Mouse (Mus musculus) myocyte (in vitro differentiated cells): ENCODE data around the gene Ube2f. TPM values are rescaled to one million over a fixed set of nuclear protein-coding genes. Genes with fewer than 3 reads are reported as not detected.

Source experiments
- H3K27me3 ChIP-seq: one replicate; pipeline ENCODE4 v1.6.1; 2011; ENCODE audit not compliant: control insufficient read depth, insufficient read depth, insufficient read length
- H3K36me3 ChIP-seq: one replicate; pipeline ENCODE4 v1.6.1; 2011; ENCODE audit not compliant: control insufficient read depth, insufficient read depth
- H3K4me2 ChIP-seq: one replicate; pipeline ENCODE4 v1.6.1; 2011; ENCODE audit warnings: low read depth, control low read depth
- H3K4me3 ChIP-seq: one replicate; pipeline ENCODE4 v1.5.1; 2011; ENCODE audit warnings: mild to moderate bottlenecking, control low read depth, moderate library complexity
- H3K79me2 ChIP-seq: one replicate; pipeline ENCODE4 v1.6.1; 2011; ENCODE audit not compliant: control insufficient read depth, insufficient read depth
- H3ac ChIP-seq: one replicate; pipeline ENCODE4 v1.6.1; 2011; ENCODE audit not compliant: control insufficient read depth, insufficient read length
- CEBPB ChIP-seq: IDR thresholded peaks from 2 replicates; pipeline ENCODE4 v1.6.1; 2011; ENCODE audit warnings: mild to moderate bottlenecking, moderate library complexity; ENCODE audit not compliant: poor library complexity, insufficient read depth, severe bottlenecking
- E2F4 ChIP-seq: IDR thresholded peaks from one replicate; pipeline ENCODE4 v1.6.1; 2011; ENCODE audit warnings: mild to moderate bottlenecking, control low read depth, moderate library complexity; ENCODE audit not compliant: insufficient read depth
- MAX ChIP-seq: IDR thresholded peaks from one replicate; pipeline ENCODE4 v1.6.1; 2011; ENCODE audit warnings: low read depth, mild to moderate bottlenecking, control low read depth
- MYOD1 ChIP-seq, 3 experiments: IDR thresholded peaks; one replicate each; pipeline ENCODE4 v1.6.1; 2011; ENCODE audit warnings: control low read depth in 2 of 3, low read depth in 2 of 3, mild to moderate bottlenecking in 2 of 3, moderate library complexity in 1 of 3; ENCODE audit not compliant: insufficient read length in 2 of 3, control insufficient read depth in 1 of 3
- MYOG ChIP-seq, 3 experiments: IDR thresholded peaks; one replicate each; pipeline ENCODE4 v1.6.1; 2011; ENCODE audit warnings: control low read depth in 2 of 3, low read depth in 2 of 3, mild to moderate bottlenecking in 2 of 3; ENCODE audit not compliant: insufficient read length in 2 of 3, control insufficient read depth in 1 of 3, insufficient read depth in 1 of 3
- POLR2A ChIP-seq: IDR thresholded peaks from one replicate; pipeline ENCODE4 v1.6.1; 2011; ENCODE audit warnings: low read depth, mild to moderate bottlenecking, control low read depth, moderate library complexity; ENCODE audit not compliant: insufficient read length
- POLR2AphosphoS2 ChIP-seq: IDR thresholded peaks from one replicate; pipeline ENCODE4 v1.6.1; 2011; ENCODE audit warnings: low read depth, control low read depth; ENCODE audit not compliant: insufficient read length
- REST ChIP-seq: IDR thresholded peaks from one replicate; pipeline ENCODE4 v1.6.1; 2011; ENCODE audit warnings: mild to moderate bottlenecking, control low read depth, moderate library complexity; ENCODE audit not compliant: insufficient read depth, insufficient read length
- SRF ChIP-seq: IDR thresholded peaks from one replicate; pipeline ENCODE4 v1.6.1; 2011; ENCODE audit warnings: low read depth; ENCODE audit not compliant: control insufficient read depth, insufficient read length
- TCF12 ChIP-seq: IDR thresholded peaks from one replicate; pipeline ENCODE4 v1.6.1; 2011; ENCODE audit warnings: mild to moderate bottlenecking, control low read depth; ENCODE audit not compliant: poor library complexity, insufficient read depth, severe bottlenecking
- TCF3 ChIP-seq: IDR thresholded peaks from one replicate; pipeline ENCODE4 v1.6.1; 2011; ENCODE audit warnings: low read depth, control low read depth; ENCODE audit not compliant: insufficient read length
- USF1 ChIP-seq: IDR thresholded peaks from one replicate; pipeline ENCODE4 v1.6.1; 2011; ENCODE audit warnings: low read depth, mild to moderate bottlenecking, control low read depth, moderate library complexity
- polyA plus RNA-seq: library from polyadenylated mRNA; unstranded; fragments of >200 nt; fragmentation: generic; extraction: Trizol; gene quantifications from one replicate; pipeline ENCODE4 v1.2.1, GENCODE M21; 2012; ENCODE audit warnings: missing spikeins

Ube2f gene
- polyA plus RNA-seq, 1 experiment, result 70.3 TPM

DNA sequence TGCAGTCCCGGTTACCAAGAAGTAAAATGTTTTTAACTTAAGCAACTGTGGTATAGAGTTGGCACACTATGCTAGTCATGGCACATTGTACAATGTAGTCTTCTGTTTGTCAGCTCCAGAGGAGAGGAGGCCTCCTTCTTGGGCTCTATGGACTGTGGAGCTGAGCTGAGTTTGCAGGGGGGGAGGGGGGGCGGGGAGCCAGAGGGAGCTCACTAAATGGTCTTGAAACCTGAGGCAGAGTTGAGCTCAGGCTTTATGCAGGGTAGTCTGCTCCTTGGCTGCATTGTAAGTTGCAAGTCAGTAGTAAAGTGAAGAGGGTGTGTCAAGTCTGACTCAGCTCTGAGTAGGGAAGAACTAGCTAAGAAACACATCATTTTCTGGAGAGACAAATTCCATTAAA is 22.2 kb downstream of the Ube2f start:
- TF ChIP-seq MYOD1 (IDR thresholded peaks at IDR 0.05; ENCODE audit: control insufficient read depth in 1 of 3, insufficient read length in 2 of 3, low read depth in 2 of 3) (no peak), E2F4 (no peak), SRF (no peak), POLR2AphosphoS2 (no peak), TCF3 (no peak), TCF12 (no peak), MAX (no peak), MYOG (IDR thresholded peaks at IDR 0.05; ENCODE audit: control insufficient read depth in 1 of 3, insufficient read depth in 1 of 3, insufficient read length in 2 of 3, low read depth in 2 of 3) (no peak), USF1 (no peak), POLR2A (no peak), CEBPB (no peak), REST (no peak)
- no peak overlapping the region for H3K4me3 ChIP-seq
- H3K27me3 ChIP-seq, result no peaks in the 10 kb centered on the region
- peak overlapping the region; percentile 35 for H3K4me2 ChIP-seq
- no peak overlapping the region for H3ac ChIP-seq
- peaks cover 31% of the 10 kb centered on the region for H3K36me3 ChIP-seq
- peaks cover 54% of the 10 kb centered on the region for H3K79me2 ChIP-seq

DNA sequence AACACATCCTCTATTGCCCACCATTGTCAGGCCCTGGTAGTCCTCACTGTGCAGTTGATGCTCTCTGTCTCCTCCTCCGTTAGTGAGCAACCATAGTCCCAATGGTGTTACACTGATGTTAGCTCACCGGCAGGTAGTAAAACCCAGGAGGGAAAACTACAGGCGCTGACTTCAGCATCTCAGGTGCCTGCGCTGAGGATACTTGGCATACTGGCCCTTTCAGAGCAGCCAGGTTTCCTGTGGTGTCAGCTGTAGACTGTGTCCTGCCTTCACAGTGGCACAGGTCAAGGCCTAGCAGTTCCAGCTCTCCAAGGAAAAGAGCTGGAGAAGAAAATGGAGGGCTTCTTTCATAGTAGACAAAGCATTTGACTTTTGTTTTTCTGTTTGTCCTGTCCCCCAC is 26.5 kb downstream of the Ube2f start:
- no peak overlapping the region for H3K4me2 ChIP-seq
- peaks cover 21% of the 10 kb centered on the region for H3K79me2 ChIP-seq
- H3ac ChIP-seq, result no peak overlapping the region
- TF ChIP-seq MAX (no peak), TCF3 (no peak), MYOG (IDR thresholded peaks at IDR 0.05; ENCODE audit: control insufficient read depth in 1 of 3, insufficient read depth in 1 of 3, insufficient read length in 2 of 3, low read depth in 2 of 3) (no peak), E2F4 (no peak), CEBPB (no peak)
- H3K27me3 ChIP-seq, result no peaks in the 10 kb centered on the region
- no peak overlapping the region for H3K4me3 ChIP-seq
- peaks cover 54% of the 10 kb centered on the region for H3K36me3 ChIP-seq

DNA sequence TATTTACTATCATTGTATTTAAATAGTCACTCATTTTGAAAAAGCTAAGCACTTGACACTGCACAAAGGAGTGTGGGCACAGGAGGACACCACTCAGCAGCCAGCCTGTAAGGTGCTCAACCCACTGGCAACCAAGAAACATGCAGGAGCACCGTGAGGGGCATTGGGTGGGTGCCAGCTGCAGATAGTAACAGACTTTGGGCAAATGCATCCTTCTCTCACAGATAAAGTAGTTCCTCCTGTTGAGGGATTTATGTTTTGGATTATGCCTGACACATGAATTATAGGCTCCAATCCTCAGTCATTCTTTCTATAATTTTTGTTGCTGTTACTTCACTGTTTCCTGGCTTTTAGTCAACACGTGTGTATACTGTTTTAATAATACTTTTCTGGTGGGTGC is 27.4 kb downstream of the Ube2f start:
- TF ChIP-seq MAX (no peak), USF1 (no peak), MYOD1 (IDR thresholded peaks at IDR 0.05; ENCODE audit: control insufficient read depth in 1 of 3, insufficient read length in 2 of 3, low read depth in 2 of 3) (no peak), POLR2A (no peak), CEBPB (no peak), REST (no peak), MYOG (IDR thresholded peaks at IDR 0.05; ENCODE audit: control insufficient read depth in 1 of 3, insufficient read depth in 1 of 3, insufficient read length in 2 of 3, low read depth in 2 of 3) (no peak), TCF12 (no peak), SRF (no peak), POLR2AphosphoS2 (no peak), E2F4 (no peak), TCF3 (no peak)
- Histone ChIP-seq H3ac (no peak overlapping the region), H3K27me3 (no peaks in the 10 kb centered on the region), H3K79me2 (peaks cover 15% of the 10 kb centered on the region), H3K4me3 (no peak overlapping the region), H3K4me2 (no peak overlapping the region), H3K36me3 (peaks cover 62% of the 10 kb centered on the region)

DNA sequence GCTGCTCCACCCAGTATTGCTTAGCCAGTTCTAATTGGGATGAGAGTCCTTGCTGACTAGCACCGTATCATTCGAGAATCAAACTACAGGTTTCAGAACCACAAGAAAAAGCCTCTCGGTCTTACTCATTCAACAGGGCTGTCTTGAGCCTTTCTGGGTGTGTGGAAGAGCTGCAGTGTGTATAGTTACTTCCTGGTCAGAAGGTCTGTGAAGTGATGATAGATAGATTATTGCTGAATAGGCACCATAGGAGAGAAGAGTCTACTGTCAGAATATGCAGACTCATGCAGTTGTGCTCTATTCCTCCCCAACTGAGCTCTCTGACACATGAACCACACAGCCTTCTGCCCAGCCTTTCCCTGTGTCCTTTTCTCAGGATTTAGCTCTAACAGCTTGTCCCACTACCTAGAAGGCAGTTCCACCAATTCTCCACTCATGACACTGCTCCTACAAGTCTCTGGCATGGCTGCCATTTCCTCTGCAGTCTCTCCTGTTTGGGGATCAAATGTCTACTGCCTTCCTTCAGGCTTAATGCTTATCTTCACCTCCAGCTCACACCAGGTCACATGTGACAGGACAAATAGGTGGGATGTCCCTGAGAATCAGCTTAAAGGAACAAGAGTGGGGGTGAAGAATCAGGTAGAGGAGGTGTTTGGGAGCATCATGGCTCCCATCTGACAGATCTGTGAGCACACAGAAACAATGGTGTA is 28.5 kb downstream of the Ube2f start:
- peaks cover 4% of the 10 kb centered on the region for H3K79me2 ChIP-seq
- H3ac ChIP-seq, result no peak overlapping the region
- H3K27me3 ChIP-seq, result no peaks in the 10 kb centered on the region
- no peak overlapping the region for H3K4me3 ChIP-seq
- TF ChIP-seq POLR2AphosphoS2, result no peak
- TF ChIP-seq SRF, result no peak
- TF ChIP-seq CEBPB, result no peak
- TF ChIP-seq MAX, result no peak
- no peak for TF ChIP-seq E2F4
- no peak for TF ChIP-seq POLR2A
- TF ChIP-seq MYOG (IDR thresholded peaks at IDR 0.05; ENCODE audit: control insufficient read depth in 1 of 3, insufficient read depth in 1 of 3, insufficient read length in 2 of 3, low read depth in 2 of 3), result no peak
- H3K4me2 ChIP-seq, result no peak overlapping the region
- H3K36me3 ChIP-seq, result peaks cover 64% of the 10 kb centered on the region

DNA sequence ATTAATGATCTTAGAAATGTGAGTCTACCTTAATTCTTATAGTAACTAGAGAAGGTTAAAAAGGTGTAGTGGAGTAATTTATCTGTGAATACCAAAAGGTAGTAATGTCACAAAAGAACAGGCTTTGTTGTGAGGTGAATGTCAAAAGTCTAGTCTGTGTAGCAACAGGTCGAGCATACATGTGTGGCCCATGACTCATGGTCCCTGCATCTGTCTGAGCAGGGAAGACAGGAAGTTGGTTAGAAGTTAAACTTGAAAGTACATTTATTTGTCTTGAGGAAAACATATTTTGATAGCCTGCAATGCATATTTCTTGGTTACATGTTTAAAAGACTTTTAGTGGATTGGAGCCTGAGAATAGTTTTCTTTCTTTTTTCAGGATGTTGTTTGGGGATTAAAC is 29.0 kb downstream of the Ube2f start:
- H3K36me3 ChIP-seq, result peaks cover 64% of the 10 kb centered on the region
- no peaks in the 10 kb centered on the region for H3K79me2 ChIP-seq
- H3K27me3 ChIP-seq, result no peaks in the 10 kb centered on the region
- no peak overlapping the region for H3ac ChIP-seq
- no peak overlapping the region for H3K4me3 ChIP-seq
- TF ChIP-seq SRF, result no peak
- H3K4me2 ChIP-seq, result no peak overlapping the region
